Mouse (Mus musculus): Measurements from ENCODE around the gene Igf2bp3.

GRCm38 (mm10) chr6:49189363-49189762, 25.4 kb downstream of the Igf2bp3 start:
- no peak for TF ChIP-seq CTCF (IDR thresholded peaks at IDR 0.05; ENCODE audit: borderline replicate concordance, control insufficient read depth, extremely low read depth, insufficient read depth, low read length, poor library complexity)
- TF ChIP-seq POLR2A (IDR thresholded peaks at IDR 0.05; ENCODE audit: control insufficient read depth, extremely low read depth, insufficient read depth, low read length, poor library complexity): no peak
